Mouse (Mus musculus) T-helper 1 cell (primary cell): Measurements from ENCODE around the gene Ablim2.

ENCODE experiments used
- in situ Hi-C: fragments of 300-600 bp; cut with MboI, MseI; formaldehyde crosslinking; loops from one replicate; pipeline ENCODE4 v1.15.1; 2025; ENCODE audit warnings: high pct_unique_total_duplicates

Ablim2 gene

GRCm38 (mm10) chr5:35882391-35882790 lies 124.7 kb downstream of the Ablim2 start:
- in situ Hi-C loops = no loop called here

- in situ Hi-C loops = no loop called here
These were observed 126.6 kb downstream of the Ablim2 start for GRCm38 (mm10) chr5:35884262-35884661.

GRCm38 (mm10) chr5:35884689-35885088 lies 127.0 kb downstream of the Ablim2 start:
- in situ Hi-C loops = no loop called here

- in situ Hi-C loops = no loop called here
These were observed 131.3 kb downstream of the Ablim2 start for GRCm38 (mm10) chr5:35888959-35889358.

GRCm38 (mm10) chr5:35889641-35890040 lies 132.0 kb downstream of the Ablim2 start:
- in situ Hi-C loops = no loop called here

- in situ Hi-C loops = no loop called here
These were observed 133.5 kb downstream of the Ablim2 start for GRCm38 (mm10) chr5:35890985-35891730.

GRCm38 (mm10) chr5:35892363-35892762 lies 134.7 kb downstream of the Ablim2 start:
- in situ Hi-C loops = no loop called here

- in situ Hi-C loops = no loop called here
These were observed 135.6 kb downstream of the Ablim2 start, which contains the start of gene Afap1 for GRCm38 (mm10) chr5:35893093-35893804. Gene Afap1, plus strand, starts transcription at chr5:35893319.

GRCm38 (mm10) chr5:35893805-35894260 lies 136.2 kb downstream of the Ablim2 start:
- in situ Hi-C loops = no loop called here

- in situ Hi-C loops = no loop called here
These were observed 136.8 kb downstream of the Ablim2 start for GRCm38 (mm10) chr5:35894295-35895047.

- in situ Hi-C loops = no loop called here
These were observed 138.2 kb downstream of the Ablim2 start for GRCm38 (mm10) chr5:35895926-35896325.

- in situ Hi-C loops = no loop called here
These were observed 138.9 kb downstream of the Ablim2 start for GRCm38 (mm10) chr5:35896556-35896955.

GRCm38 (mm10) chr5:35897147-35897546 lies 139.5 kb downstream of the Ablim2 start:
- in situ Hi-C loops = no loop called here

- in situ Hi-C loops = no loop called here
These were observed 140.4 kb downstream of the Ablim2 start for GRCm38 (mm10) chr5:35898114-35898513.

GRCm38 (mm10) chr5:35898994-35899393 lies 141.3 kb downstream of the Ablim2 start:
- in situ Hi-C loops = no loop called here

GRCm38 (mm10) chr5:35900401-35901225 lies 142.9 kb downstream of the Ablim2 start:
- in situ Hi-C loops = no loop called here

GRCm38 (mm10) chr5:35901226-35901809 lies 143.6 kb downstream of the Ablim2 start:
- in situ Hi-C loops = no loop called here

GRCm38 (mm10) chr5:35903456-35903855 lies 145.8 kb downstream of the Ablim2 start:
- in situ Hi-C loops = no loop called here

- in situ Hi-C loops = no loop called here
These were observed 147.6 kb downstream of the Ablim2 start for GRCm38 (mm10) chr5:35905283-35905682.

GRCm38 (mm10) chr5:35907090-35907489 lies 149.4 kb downstream of the Ablim2 start:
- in situ Hi-C loops = no loop called here
